Mouse (Mus musculus) inflammation-experienced regulatory T-cells, adult 6 months (primary cell): ENCODE results near the gene Rdh16f1. TPM values are rescaled to one million over a fixed set of nuclear protein-coding genes. Genes with fewer than 3 reads are reported as not detected.
"Not testable (repeated sequence)": the region's sequence is repeated elsewhere in the genome, so short reads cannot be mapped to it uniquely, and the experiment has no call there.

ENCODE experiments used
- ATAC-seq: one replicate; pipeline ENCODE4 v1.8.0; 2017
- polyA plus RNA-seq, 3 experiments: library from polyadenylated mRNA; unstranded; fragments of 100-300 nt; shearing (Covaris generic); gene quantifications; one replicate each; pipeline ENCODE4 v1.2.1; 2017

The Rdh16f1 gene
- polyA plus RNA-seq, 3 experiments from 2014 or later: 0.36 to 1.1 TPM; not detected in 1

DNA sequence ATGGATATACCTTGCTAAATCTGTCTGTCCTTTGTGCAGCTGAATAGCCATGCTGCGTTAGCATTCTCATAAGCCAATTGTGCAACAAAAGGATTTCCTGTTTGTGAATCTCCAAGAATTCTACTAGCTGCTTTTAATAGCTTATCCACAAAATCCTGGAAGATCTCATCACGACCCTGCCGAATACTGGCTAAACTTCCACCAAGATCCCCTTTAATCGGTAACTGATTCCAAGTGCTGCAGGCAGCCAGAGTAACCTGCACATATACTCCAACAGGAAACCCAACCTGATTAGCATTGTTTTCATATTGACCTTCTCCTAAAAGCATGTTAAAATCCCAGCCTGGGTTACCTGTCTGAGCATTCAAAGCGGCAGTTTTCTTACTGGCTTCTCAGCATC is 75.7 kb downstream of the Rdh16f1 start:
- ATAC-seq: no peak

DNA sequence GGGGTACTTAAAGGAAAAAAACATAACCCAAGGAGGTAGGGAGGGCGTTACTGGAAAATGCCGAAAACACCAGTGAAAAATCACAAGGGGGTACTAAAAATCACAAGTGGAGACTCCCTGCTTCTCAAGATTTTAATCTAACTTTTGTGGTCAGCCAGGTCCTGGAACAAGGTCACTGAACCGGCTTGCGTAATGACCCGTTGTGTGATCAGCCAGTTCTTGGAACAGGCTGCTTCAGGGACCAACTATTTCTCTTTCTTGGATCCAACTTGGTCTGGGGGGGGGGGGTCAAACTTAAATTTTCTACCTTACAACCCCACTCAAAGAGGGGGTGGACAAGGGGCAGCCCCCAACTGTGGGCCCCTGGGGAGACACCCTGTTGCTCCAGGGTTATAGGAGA is 78.2 kb downstream of the Rdh16f1 start:
- not testable (repeated sequence) for ATAC-seq

DNA sequence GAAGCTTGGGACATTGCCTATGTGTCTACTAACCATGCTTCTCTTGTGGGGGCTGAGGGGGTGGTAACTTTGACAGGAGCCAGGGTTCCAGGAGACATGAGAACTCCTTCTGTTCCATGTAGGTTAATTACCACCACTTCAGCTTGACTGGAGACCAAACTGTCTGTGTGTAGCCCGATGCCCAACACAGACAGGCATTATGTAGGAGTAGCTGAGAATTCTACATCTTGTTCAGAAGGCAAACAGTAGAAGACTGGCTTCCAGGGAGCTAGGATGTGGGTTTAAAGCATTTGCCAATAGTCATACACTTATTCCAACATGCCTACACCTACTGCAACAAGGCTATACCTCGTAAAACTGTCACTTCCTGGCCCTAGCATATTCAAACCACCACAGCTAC is 79.0 kb downstream of the Rdh16f1 start:
- ATAC-seq: no peak

DNA sequence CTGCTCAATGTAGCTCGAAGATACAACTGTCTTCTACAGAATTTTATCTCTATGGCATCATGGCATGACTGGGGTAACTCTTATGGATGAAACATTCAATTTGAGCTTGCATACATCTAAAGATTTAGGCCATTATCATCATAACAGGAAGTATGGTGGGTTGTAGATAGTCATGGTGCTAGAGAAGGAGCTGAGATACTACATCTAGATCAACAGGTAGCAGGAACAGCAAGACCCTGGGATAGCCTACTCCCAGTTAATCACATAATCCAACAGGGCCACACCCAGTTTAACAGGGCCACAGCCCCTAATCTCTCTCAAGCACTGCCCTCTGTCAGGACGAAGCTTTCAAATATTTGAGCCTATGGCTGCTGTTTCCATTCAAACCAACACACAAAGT is 81.2 kb downstream of the Rdh16f1 start:
- no peak for ATAC-seq

Other genes with a start within 250 kb of the Rdh16f1 start
- gene Ndufa4l2, start 244.8 kb upstream of the Rdh16f1 start, polyA plus RNA-seq: not detected
- 10 to 100 TPM; 38.2 to 43.2 (median 42.9) TPM for gene Shmt2, start 237.3 kb upstream of the Rdh16f1 start, polyA plus RNA-seq
- gene Nxph4, start 225.2 kb upstream of the Rdh16f1 start, polyA plus RNA-seq: not detected
- 1 to 10 TPM in 1 of 3 experiments, under 1 TPM in 1, not detected in 1; 0.04 to 1.4 TPM for gene Lrp1, start 138.6 kb upstream of the Rdh16f1 start, polyA plus RNA-seq
- gene Stat6, start 116.8 kb upstream of the Rdh16f1 start, polyA plus RNA-seq: 100 to 1,000 TPM; 148 to 195 (median 176) TPM
- 1 to 10 TPM; 3.7 to 5.9 (median 5.7) TPM for gene Nemp1, start 92.9 kb upstream of the Rdh16f1 start, polyA plus RNA-seq
- gene Nab2, start 91.2 kb upstream of the Rdh16f1 start, polyA plus RNA-seq: 1 to 10 TPM; 7.5 to 9.5 (median 7.8) TPM
- gene Myo1a, start 54.6 kb upstream of the Rdh16f1 start, polyA plus RNA-seq: not detected
- gene Tac2, start 35.3 kb upstream of the Rdh16f1 start, polyA plus RNA-seq: not detected
- gene Zbtb39, start 20.2 kb upstream of the Rdh16f1 start, polyA plus RNA-seq: under 1 TPM; 0.31 to 0.95 (median 0.64) TPM
- under 1 TPM; 0.14 to 0.44 (median 0.37) TPM for gene Gpr182, start 8.1 kb upstream of the Rdh16f1 start, polyA plus RNA-seq
- under 1 TPM in 2 of 3 experiments, not detected in 1; 0.28 TPM for gene Rdh1, start 66 bp upstream of the Rdh16f1 start, polyA plus RNA-seq
- 1 to 10 TPM in 1 of 3 experiments, not detected in 2; 1.3 TPM for gene Rdh9, start 16.6 kb downstream of the Rdh16f1 start, polyA plus RNA-seq
- gene Rdh16, start 41.4 kb downstream of the Rdh16f1 start, polyA plus RNA-seq: not detected
- not detected for gene Rdh19, start 90.1 kb downstream of the Rdh16f1 start, polyA plus RNA-seq
- not detected for gene Rdh16f2, start 106.7 kb downstream of the Rdh16f1 start, polyA plus RNA-seq
- gene Rdh7, start 129.0 kb downstream of the Rdh16f1 start, polyA plus RNA-seq: not detected
- gene Sdr9c7, start 138.7 kb downstream of the Rdh16f1 start, polyA plus RNA-seq: not detected
- gene Hsd17b6, start 247.8 kb downstream of the Rdh16f1 start, polyA plus RNA-seq: not detected